Mouse (Mus musculus) liver, embryonic 13.5 days (tissue): ENCODE measurements at regions not wholly inside any gene's neighbourhood (a gene's known extent, or its start where the extent isn't known, plus 50 kb on each side); places are given as distances from the start of the nearest gene placed in this dataset.
A peak's percentile ranks its signal among the peaks of the same experiment; 100 is the strongest.

Experiments used
- ATAC-seq: fragments of 200-750 bp; cut with Nextera tagmentation; 2 replicates; pipeline ENCODE4 v1.8.0; 2017; ENCODE audit warnings: low read depth, mild to moderate bottlenecking, moderate number of reproducible peaks, moderate library complexity
- DNase-seq: peaks from one replicate; pipeline ENCODE4 v3.0.0; 2022
- H3K27ac ChIP-seq: fragments of 300-500 bp; sonication (generic); 2 replicates; pipeline ENCODE4 v1.5.1; 2015; ENCODE audit warnings: moderate library complexity, mild to moderate bottlenecking, inconsistent platforms
- H3K27me3 ChIP-seq: fragments of 300-500 bp; sonication (generic); 2 replicates; pipeline ENCODE4 v1.6.1; 2015; ENCODE audit warnings: mild to moderate bottlenecking, inconsistent platforms
- H3K36me3 ChIP-seq: fragments of 300-500 bp; sonication (generic); 2 replicates; pipeline ENCODE4 v1.6.1; 2015; ENCODE audit warnings: mild to moderate bottlenecking, inconsistent platforms
- H3K4me1 ChIP-seq: fragments of 300-500 bp; sonication (generic); replicated peaks from 2 replicates; pipeline ENCODE4 v1.6.1; 2015; ENCODE audit warnings: inconsistent platforms
- H3K4me2 ChIP-seq: fragments of 300-500 bp; sonication (generic); 2 replicates; pipeline ENCODE4 v1.6.1; 2015; ENCODE audit warnings: inconsistent platforms, mild to moderate bottlenecking, moderate library complexity
- H3K4me3 ChIP-seq: fragments of 300-500 bp; sonication (generic); replicated peaks from 2 replicates; pipeline ENCODE4 v1.5.1; 2015; ENCODE audit warnings: mild to moderate bottlenecking, inconsistent platforms
- H3K9ac ChIP-seq: fragments of 300-500 bp; sonication (generic); 2 replicates; pipeline ENCODE4 v1.6.1; 2015; ENCODE audit warnings: mild to moderate bottlenecking, inconsistent platforms
- H3K9me3 ChIP-seq: fragments of 300-500 bp; sonication (generic); replicated peaks from 2 replicates; pipeline ENCODE4 v1.6.1; 2016; ENCODE audit warnings: inconsistent platforms
- WGBS: fragments of 180-500 bp; shearing (Covaris S2); methylation state at CpG from one replicate; pipeline ENCODE4 v1.1.7; 2015; ENCODE audit not compliant: insufficient replicate concordance; 5-methylcytosine and 5-hydroxymethylcytosine counted together

DNA sequence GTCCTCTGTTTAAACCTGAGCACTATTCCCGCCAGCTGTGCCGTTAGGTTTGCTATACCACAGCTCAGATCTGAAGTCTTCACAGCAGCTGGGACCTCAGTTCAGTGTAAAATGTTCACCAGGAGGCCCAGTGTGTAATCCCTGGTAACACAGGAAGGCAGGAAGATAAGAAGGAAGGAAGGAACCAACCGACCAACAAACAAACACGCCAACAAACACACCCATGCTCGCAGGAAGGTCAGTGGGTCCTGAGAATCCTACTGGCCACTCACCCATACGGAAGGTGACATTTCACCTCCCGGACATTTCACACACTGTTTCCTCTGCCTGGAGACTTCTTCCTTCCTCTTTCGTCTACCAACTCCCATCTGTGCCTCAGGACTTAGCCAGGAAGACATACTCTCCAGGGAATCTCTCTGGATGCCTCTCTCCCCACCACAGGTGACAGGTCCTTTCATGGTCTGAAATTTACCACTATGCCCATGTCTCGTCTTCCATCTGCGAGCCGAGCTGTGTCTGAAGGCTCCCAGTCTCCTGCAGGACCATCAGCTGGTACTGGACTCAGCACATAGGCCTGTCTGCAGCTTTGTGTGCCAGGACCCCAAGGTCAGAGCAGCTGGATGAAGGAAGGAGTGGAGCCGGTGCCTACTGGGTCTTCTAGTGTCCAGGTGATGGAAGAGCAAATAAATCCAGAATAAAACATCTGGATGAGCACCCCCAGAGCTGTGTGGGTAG is 61.1 kb upstream of the Xpa start:
- H3K27me3 ChIP-seq: no peaks in the 10 kb centered on the region
- H3K4me1 ChIP-seq: no peaks in the 10 kb centered on the region
- ATAC-seq (no peak), DNase-seq (no peak)
- WGBS: 37% methylated on average over 12 of the region's 12 CpGs
- no peaks in the 10 kb centered on the region for H3K9me3 ChIP-seq
- H3K27ac ChIP-seq: no peak overlapping the region
- H3K4me2 ChIP-seq: no peak overlapping the region
- H3K9ac ChIP-seq: no peak overlapping the region
- no peaks in the 10 kb centered on the region for H3K36me3 ChIP-seq
- no peak overlapping the region for H3K4me3 ChIP-seq

DNA sequence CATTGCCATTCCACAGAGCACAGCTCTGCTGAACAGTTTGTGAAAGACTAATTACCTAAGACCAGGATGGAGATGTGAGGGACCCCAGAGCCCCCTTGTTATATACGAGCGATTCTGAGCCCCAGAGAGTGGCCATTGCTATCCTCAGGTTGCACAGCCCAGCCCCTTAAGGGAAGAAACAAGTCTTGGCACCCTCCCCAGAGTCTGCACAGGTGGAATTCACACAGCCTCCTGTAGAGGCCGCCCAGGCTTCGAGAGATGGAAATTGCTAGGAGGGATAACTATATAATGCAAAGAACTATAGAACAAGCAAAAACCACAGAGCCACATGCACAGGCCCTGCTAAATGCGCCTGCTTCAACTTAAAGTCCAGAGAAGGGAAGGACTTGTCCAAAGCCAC is 62.7 kb upstream of the Xpa start:
- no peaks in the 10 kb centered on the region for H3K36me3 ChIP-seq
- no peak overlapping the region for H3K27ac ChIP-seq
- H3K4me1 ChIP-seq: no peaks in the 10 kb centered on the region
- no peaks in the 10 kb centered on the region for H3K27me3 ChIP-seq
- H3K9ac ChIP-seq: no peak overlapping the region
- 50% methylated on average over 5 of the region's 5 CpGs for whole genome bisulfite sequencing
- no peaks in the 10 kb centered on the region for H3K9me3 ChIP-seq
- ATAC-seq: no peak
- DNase-seq: no peak
- no peak overlapping the region for H3K4me2 ChIP-seq
- H3K4me3 ChIP-seq: no peak overlapping the region

DNA sequence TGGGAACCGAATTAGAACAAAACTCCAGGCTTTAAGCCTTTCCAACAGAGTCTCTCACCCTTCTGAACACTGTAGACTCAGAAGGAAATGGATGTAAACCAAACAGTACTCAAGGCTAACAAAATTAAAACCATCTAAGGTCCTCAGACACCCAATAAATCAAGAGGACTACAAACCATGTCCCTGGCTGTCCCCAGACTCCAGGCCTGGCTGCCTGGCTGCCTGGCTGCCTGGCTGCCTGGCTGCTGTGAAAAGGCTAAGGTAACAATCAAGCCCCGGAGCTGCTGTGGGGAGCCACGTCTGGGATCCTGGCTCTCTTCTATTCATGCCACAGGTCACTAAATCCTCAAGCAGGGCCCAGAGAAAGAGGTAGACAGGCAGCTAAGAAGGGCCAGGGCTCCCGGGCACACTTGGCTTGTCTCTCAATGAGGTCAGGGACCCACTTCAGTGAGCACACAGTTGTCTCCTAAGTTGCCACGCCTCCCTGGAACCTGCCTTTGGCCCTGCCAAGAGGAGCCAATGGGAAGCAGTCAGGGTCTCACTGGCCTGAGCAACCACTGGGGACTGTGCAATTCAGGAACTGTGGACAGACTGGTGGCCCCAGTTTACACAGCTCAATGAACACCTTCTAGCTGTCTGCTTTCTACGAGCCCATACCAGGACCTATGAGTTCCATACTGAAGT is 72.6 kb upstream of the Xpa start:
- H3K9me3 ChIP-seq: no peaks in the 10 kb centered on the region
- H3K4me1 ChIP-seq: no peaks in the 10 kb centered on the region
- ATAC-seq (no peak), DNase-seq (no peak)
- 46% methylated on average over 6 of the region's 6 CpGs for WGBS
- no peak overlapping the region for H3K4me2 ChIP-seq
- H3K4me3 ChIP-seq: no peak overlapping the region
- H3K27ac ChIP-seq: no peak overlapping the region
- H3K9ac ChIP-seq: no peak overlapping the region
- H3K36me3 ChIP-seq: no peaks in the 10 kb centered on the region
- H3K27me3 ChIP-seq: no peaks in the 10 kb centered on the region

DNA sequence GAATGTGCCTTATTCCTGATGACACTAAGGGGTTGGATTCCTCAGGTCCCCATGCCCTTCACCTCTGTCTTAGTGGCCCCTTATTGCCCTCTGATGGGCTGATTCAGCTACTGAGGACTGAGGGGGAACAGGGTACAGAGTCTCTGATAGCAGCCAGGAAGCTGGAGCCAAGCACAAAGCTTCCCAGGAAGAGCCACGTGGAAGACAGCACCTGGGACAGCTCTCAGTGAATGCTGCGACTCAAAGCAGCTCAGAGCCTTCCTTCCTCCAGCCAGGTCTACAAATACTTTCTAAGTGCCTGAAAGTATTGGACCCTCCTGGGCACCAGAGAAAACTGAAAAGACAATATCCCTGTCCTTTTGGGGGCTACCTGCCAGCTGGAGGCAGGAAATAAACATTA is 72.3 kb upstream of the Foxe1 start:
- Histone ChIP-seq H3K9ac (no peak overlapping the region), H3K36me3 (no peaks in the 10 kb centered on the region), H3K4me2 (no peak overlapping the region), H3K27ac (no peak overlapping the region), H3K4me3 (no peak overlapping the region), H3K9me3 (no peaks in the 10 kb centered on the region), H3K27me3 (no peaks in the 10 kb centered on the region), H3K4me1 (no peaks in the 10 kb centered on the region)
- WGBS: 4% methylated on average over 2 of the region's 2 CpGs
- no peak for ATAC-seq
- DNase-seq: no peak

DNA sequence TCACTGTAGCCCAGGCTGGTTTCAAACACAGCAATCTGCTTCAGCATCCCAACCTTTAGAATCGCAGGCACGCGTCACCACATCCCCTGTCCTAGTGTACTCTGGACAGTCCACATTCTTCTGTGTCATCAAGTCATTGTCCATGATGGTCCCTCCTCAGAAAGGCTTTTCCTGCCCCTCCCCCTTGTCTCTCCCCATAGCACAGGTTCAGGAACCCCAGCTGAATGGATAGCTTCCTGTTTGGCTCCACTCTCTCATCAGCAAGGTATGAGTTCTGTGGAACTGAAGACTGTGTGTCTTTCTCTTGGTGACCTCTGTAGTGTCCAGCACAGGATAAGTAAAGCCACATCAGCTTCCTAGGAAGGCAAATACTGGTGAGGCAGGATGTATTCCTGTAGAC is 67.6 kb upstream of the Foxe1 start:
- DNase-seq (no peak), ATAC-seq (no peak)
- H3K27ac ChIP-seq: no peak overlapping the region
- WGBS: 61% methylated on average over 3 of the region's 3 CpGs
- no peak overlapping the region for H3K4me3 ChIP-seq
- no peaks in the 10 kb centered on the region for H3K27me3 ChIP-seq
- H3K36me3 ChIP-seq: no peaks in the 10 kb centered on the region
- no peaks in the 10 kb centered on the region for H3K9me3 ChIP-seq
- no peak overlapping the region for H3K4me2 ChIP-seq
- no peak overlapping the region for H3K9ac ChIP-seq
- 0 out of 2 replicates have a peak, but pooled peaks cover 3% of the 10 kb centered on the region for H3K4me1 ChIP-seq

DNA sequence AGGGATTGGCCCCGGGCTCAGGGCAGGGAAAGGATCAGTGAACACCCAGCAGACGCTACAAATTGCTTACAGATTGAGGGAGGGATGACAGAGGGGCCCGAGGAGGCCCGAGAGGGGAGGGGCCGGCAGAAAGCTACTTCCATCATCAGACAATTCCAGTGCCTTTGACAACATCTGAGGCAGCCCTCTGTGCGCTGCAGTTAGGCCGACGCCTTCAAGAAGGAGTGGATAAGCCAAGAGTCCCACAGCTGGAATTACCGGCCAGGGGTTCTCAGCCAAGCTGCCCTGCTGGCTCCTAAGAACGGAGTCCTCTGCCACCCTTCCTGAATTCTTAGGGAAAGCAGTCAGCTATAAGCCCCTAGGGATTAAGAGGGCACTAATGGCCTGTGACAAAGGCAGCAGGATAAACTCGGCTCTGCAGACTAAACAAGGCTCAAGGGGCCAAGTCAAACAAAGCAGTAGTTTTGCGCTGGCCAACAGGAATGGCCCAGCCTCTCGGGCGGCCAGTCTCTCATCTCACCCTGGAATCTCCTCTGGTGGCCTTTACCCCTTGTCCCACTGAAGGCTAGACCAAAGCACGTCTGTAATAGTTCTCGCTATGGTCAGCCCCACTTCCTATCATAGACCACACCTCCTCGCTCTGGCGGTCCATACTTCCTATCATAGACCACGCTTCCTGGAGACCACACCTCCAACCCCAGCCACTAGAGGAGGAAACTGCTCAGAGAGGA is 66.4 kb upstream of the Foxe1 start:
- no peaks in the 10 kb centered on the region for H3K27me3 ChIP-seq
- H3K4me1 ChIP-seq: 0 out of 2 replicates have a peak, but pooled peaks cover 3% of the 10 kb centered on the region
- DNase-seq (peak; percentile 67), ATAC-seq (no peak)
- H3K27ac ChIP-seq: no peak overlapping the region
- H3K36me3 ChIP-seq: no peaks in the 10 kb centered on the region
- H3K4me3 ChIP-seq: no peak overlapping the region
- 14% methylated on average over 19 of the region's 19 CpGs for WGBS
- no peaks in the 10 kb centered on the region for H3K9me3 ChIP-seq
- H3K4me2 ChIP-seq: peak overlapping the region; percentile 19; the same call in 1 of the 2 replicates
- H3K9ac ChIP-seq: no peak overlapping the region

DNA sequence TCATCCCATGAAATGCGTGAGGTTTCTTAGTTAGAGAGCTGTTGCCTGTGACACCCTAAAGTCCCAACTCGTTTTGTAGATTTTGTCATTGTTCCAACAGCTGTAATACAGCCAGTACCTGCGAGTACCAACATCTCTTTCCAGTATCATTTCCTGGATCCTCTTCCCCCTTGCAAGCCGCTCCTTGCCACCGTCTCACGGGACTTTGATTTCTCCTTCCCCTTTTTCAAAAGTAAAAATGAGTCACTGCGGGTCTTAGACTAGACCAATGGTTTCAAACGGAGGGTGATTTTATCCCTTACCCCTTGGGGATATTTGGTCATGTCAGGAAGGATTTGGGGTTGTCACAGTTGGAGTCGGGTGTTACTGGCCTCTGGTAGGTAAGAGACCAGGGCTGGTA is 56.5 kb upstream of the Foxe1 start:
- DNase-seq (no peak), ATAC-seq (no peak)
- H3K27ac ChIP-seq: no peak overlapping the region
- no peak overlapping the region for H3K4me3 ChIP-seq
- H3K36me3 ChIP-seq: no peaks in the 10 kb centered on the region
- no peaks in the 10 kb centered on the region for H3K27me3 ChIP-seq
- no peak overlapping the region for H3K4me2 ChIP-seq
- no peaks in the 10 kb centered on the region for H3K9me3 ChIP-seq
- H3K4me1 ChIP-seq: no peaks in the 10 kb centered on the region
- no peak overlapping the region for H3K9ac ChIP-seq
- 62% methylated on average over 9 of the region's 9 CpGs for WGBS

DNA sequence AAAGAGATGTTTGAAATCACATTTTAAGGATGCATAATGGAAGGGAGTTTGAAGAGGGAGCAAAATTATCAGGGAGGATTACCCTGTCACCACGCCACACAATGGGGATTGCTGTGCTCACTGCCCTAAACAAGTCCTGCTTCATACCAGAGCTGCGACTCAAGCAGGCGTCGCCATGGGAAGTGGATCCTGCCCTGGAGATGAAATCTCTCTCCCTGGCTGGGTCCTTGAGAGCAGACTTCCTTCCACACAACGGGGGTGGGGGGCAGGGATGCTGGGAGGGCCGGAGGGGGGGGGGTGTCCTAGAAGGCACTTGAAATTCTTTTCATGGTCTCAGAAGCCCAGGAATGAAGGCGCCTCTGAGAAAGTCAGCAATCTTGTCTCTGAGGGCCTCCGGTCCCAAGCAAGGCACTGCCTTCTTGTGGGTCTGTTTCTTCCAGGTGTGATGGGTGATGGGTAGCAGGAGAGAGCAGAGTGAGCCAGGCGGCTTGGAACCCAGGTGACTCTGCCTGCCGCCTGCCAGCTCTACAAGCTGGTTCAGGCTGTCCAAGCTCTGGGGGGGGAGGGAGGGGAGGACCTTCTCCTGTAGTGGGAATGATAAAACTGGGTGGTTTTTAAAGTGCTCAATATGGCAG is 51.7 kb upstream of the Foxe1 start:
- H3K36me3 ChIP-seq: no peaks in the 10 kb centered on the region
- H3K9ac ChIP-seq: no peak overlapping the region
- DNase-seq (no peak), ATAC-seq (no peak)
- no peak overlapping the region for H3K4me3 ChIP-seq
- H3K27ac ChIP-seq: no peak overlapping the region
- 17% methylated on average over 9 of the region's 10 CpGs for WGBS
- no peaks in the 10 kb centered on the region for H3K9me3 ChIP-seq
- no peak overlapping the region for H3K4me2 ChIP-seq
- peaks cover 4% of the 10 kb centered on the region; the same call in 1 of the 2 replicates for H3K27me3 ChIP-seq
- no peaks in the 10 kb centered on the region for H3K4me1 ChIP-seq
